Mouse (Mus musculus) forebrain, embryonic 13.5 days (tissue): Measurements from ENCODE around the gene Ube4b. TPM values are rescaled to one million over a fixed set of nuclear protein-coding genes. Genes with fewer than 3 reads are reported as not detected.
"Not testable (repeated sequence)": the region's sequence is repeated elsewhere in the genome, so short reads cannot be mapped to it uniquely, and the experiment has no call there.

Experiments
- ATAC-seq: fragments of 200-750 bp; cut with Nextera tagmentation; 2 replicates; pipeline ENCODE4 v1.8.0; 2017
- H3K27ac ChIP-seq: fragments of 300-500 bp; sonication (generic); 2 replicates; pipeline ENCODE4 v1.5.1; 2015; ENCODE audit warnings: inconsistent platforms, mild to moderate bottlenecking, moderate library complexity
- H3K27me3 ChIP-seq: fragments of 300-500 bp; sonication (generic); 2 replicates; pipeline ENCODE4 v1.6.1; 2015; ENCODE audit warnings: mild to moderate bottlenecking, inconsistent platforms
- H3K36me3 ChIP-seq: fragments of 300-500 bp; sonication (generic); 2 replicates; pipeline ENCODE4 v1.6.1; 2015; ENCODE audit warnings: mild to moderate bottlenecking, inconsistent platforms; ENCODE audit not compliant: poor library complexity, severe bottlenecking
- H3K4me1 ChIP-seq: fragments of 300-500 bp; sonication (generic); 2 replicates; pipeline ENCODE4 v1.6.1; 2015; ENCODE audit warnings: inconsistent platforms
- H3K4me2 ChIP-seq: fragments of 300-500 bp; sonication (generic); 2 replicates; pipeline ENCODE4 v1.6.1; 2015; ENCODE audit warnings: inconsistent platforms, mild to moderate bottlenecking, moderate library complexity
- H3K4me3 ChIP-seq: fragments of 300-500 bp; sonication (generic); 2 replicates; pipeline ENCODE4 v1.5.1; 2015; ENCODE audit warnings: mild to moderate bottlenecking, inconsistent platforms
- H3K9ac ChIP-seq: fragments of 300-500 bp; sonication (generic); 2 replicates; pipeline ENCODE4 v1.6.1; 2015; ENCODE audit warnings: mild to moderate bottlenecking, inconsistent platforms
- H3K9me3 ChIP-seq: fragments of 300-500 bp; sonication (generic); replicated peaks from 2 replicates; pipeline ENCODE4 v1.6.1; 2016; ENCODE audit warnings: inconsistent platforms
- WGBS: fragments of 180-500 bp; shearing (Covaris S2); methylation state at CpG from one replicate; pipeline ENCODE4 v1.1.7; 2015; 5-methylcytosine and 5-hydroxymethylcytosine counted together
- polyA plus RNA-seq: library from polyadenylated mRNA; unstranded; fragments of >200 nt; fragmentation: Nextera tagmentation; extraction: Ambion mirVana; gene quantifications from 2 replicates; pipeline ENCODE4 v1.2.1, GENCODE M21; 2015

Gene Ube4b
- 47.4 and 53.0 TPM in 2 replicates for polyA plus RNA-seq

- Histone ChIP-seq H3K27ac (peak within 1 kb of the TSS; percentile 99), H3K9me3 (no peaks in the 10 kb centered on the region), H3K9ac (peak within 1 kb of the TSS; percentile 95), H3K4me1 (peaks cover 25% of the 10 kb centered on the region), H3K27me3 (no peaks in the 10 kb centered on the region), H3K36me3 (no peaks in the 10 kb centered on the region), H3K4me2 (peak within 1 kb of the TSS; percentile 79), H3K4me3 (peak within 1 kb of the TSS; percentile 96)
- ATAC-seq, result peak; percentile 95
- WGBS, result under 1% methylated on average over 45 of the region's 50 CpGs
These were observed at the start of gene Ube4b for GRCm38 (mm10) chr4:149426325-149427199. Gene Ube4b (minus strand): TSS chr4:149426749.

- WGBS, result 91% methylated on average over 7 of the region's 7 CpGs
- H3K9me3 ChIP-seq, result no peaks in the 10 kb centered on the region
- no peak overlapping the region for H3K4me2 ChIP-seq
- no peaks in the 10 kb centered on the region for H3K27me3 ChIP-seq
- ATAC-seq, result no peak
- no peak overlapping the region for H3K9ac ChIP-seq
- no peak overlapping the region for H3K27ac ChIP-seq
- no peak overlapping the region for H3K4me3 ChIP-seq
- no peaks in the 10 kb centered on the region for H3K4me1 ChIP-seq
- H3K36me3 ChIP-seq, result peaks cover 38% of the 10 kb centered on the region
These were observed 48.5 kb upstream of the Ube4b start for GRCm38 (mm10) chr4:149475096-149475495.

- 95% methylated on average over 3 of the region's 3 CpGs for whole genome bisulfite sequencing
- no peak overlapping the region for H3K27ac ChIP-seq
- no peak overlapping the region for H3K4me3 ChIP-seq
- H3K9me3 ChIP-seq, result no peaks in the 10 kb centered on the region
- no peaks in the 10 kb centered on the region for H3K4me1 ChIP-seq
- no peaks in the 10 kb centered on the region for H3K27me3 ChIP-seq
- H3K4me2 ChIP-seq, result no peak overlapping the region
- no peak for ATAC-seq
- peaks cover 47% of the 10 kb centered on the region for H3K36me3 ChIP-seq
- H3K9ac ChIP-seq, result no peak overlapping the region
These were observed 43.0 kb upstream of the Ube4b start for GRCm38 (mm10) chr4:149469557-149469956.

GRCm38 (mm10) chr4:149463435-149463950, 36.9 kb upstream of the Ube4b start:
- no peaks in the 10 kb centered on the region for H3K9me3 ChIP-seq
- H3K4me1 ChIP-seq, result 0 out of 2 replicates have a peak, but pooled peaks cover 3% of the 10 kb centered on the region
- ATAC-seq, result no peak
- WGBS, result 80% methylated on average over 6 of the region's 6 CpGs
- H3K27ac ChIP-seq, result no peak overlapping the region
- no peak overlapping the region for H3K4me3 ChIP-seq
- peaks cover 6% of the 10 kb centered on the region for H3K36me3 ChIP-seq
- no peak overlapping the region for H3K9ac ChIP-seq
- no peaks in the 10 kb centered on the region for H3K27me3 ChIP-seq
- no peak overlapping the region for H3K4me2 ChIP-seq

- Histone ChIP-seq H3K4me3 (no peak overlapping the region), H3K4me2 (no peak overlapping the region), H3K27me3 (no peaks in the 10 kb centered on the region), H3K4me1 (0 out of 2 replicates have a peak, but pooled peaks cover 3% of the 10 kb centered on the region), H3K27ac (no peak overlapping the region), H3K9ac (no peak overlapping the region), H3K9me3 (no peaks in the 10 kb centered on the region), H3K36me3 (no peaks in the 10 kb centered on the region)
- ATAC-seq, result no peak
- WGBS, result 81% methylated on average over 6 of the region's 6 CpGs
These were observed 35.9 kb upstream of the Ube4b start for GRCm38 (mm10) chr4:149462305-149462971.

- no peak overlapping the region for H3K4me2 ChIP-seq
- H3K9ac ChIP-seq, result no peak overlapping the region
- no peaks in the 10 kb centered on the region for H3K36me3 ChIP-seq
- H3K27me3 ChIP-seq, result no peaks in the 10 kb centered on the region
- 0 out of 2 replicates have a peak, but pooled peaks cover 3% of the 10 kb centered on the region for H3K4me1 ChIP-seq
- H3K4me3 ChIP-seq, result no peak overlapping the region
- no peaks in the 10 kb centered on the region for H3K9me3 ChIP-seq
- no peak for ATAC-seq
- H3K27ac ChIP-seq, result no peak overlapping the region
- 77% methylated on average over 7 of the region's 7 CpGs for WGBS
These were observed 35.2 kb upstream of the Ube4b start for GRCm38 (mm10) chr4:149461579-149462304.

- not testable (repeated sequence) for ATAC-seq, H3K36me3 ChIP-seq, H3K27ac ChIP-seq, H3K9me3 ChIP-seq, H3K9ac ChIP-seq, H3K4me2 ChIP-seq, H3K4me3 ChIP-seq, H3K27me3 ChIP-seq, H3K4me1 ChIP-seq
- 88% methylated on average over 2 of the region's 2 CpGs for WGBS
These were observed 33.9 kb upstream of the Ube4b start for GRCm38 (mm10) chr4:149460475-149460874.

- no peak overlapping the region for H3K4me2 ChIP-seq
- no peak overlapping the region for H3K27ac ChIP-seq
- no peak overlapping the region for H3K4me3 ChIP-seq
- no peak overlapping the region for H3K9ac ChIP-seq
- no peaks in the 10 kb centered on the region for H3K27me3 ChIP-seq
- 0 out of 2 replicates have a peak, but pooled peaks cover 3% of the 10 kb centered on the region for H3K4me1 ChIP-seq
- H3K36me3 ChIP-seq, result no peaks in the 10 kb centered on the region
- no peaks in the 10 kb centered on the region for H3K9me3 ChIP-seq
- 85% methylated on average over 1 of the region's 1 CpGs for WGBS
- no peak for ATAC-seq
These were observed 32.9 kb upstream of the Ube4b start for GRCm38 (mm10) chr4:149459425-149459824.

GRCm38 (mm10) chr4:149458526-149458925, 32.0 kb upstream of the Ube4b start:
- no peaks in the 10 kb centered on the region for H3K36me3 ChIP-seq
- ATAC-seq, result no peak
- H3K9ac ChIP-seq, result no peak overlapping the region
- no peak overlapping the region for H3K27ac ChIP-seq
- H3K9me3 ChIP-seq, result no peaks in the 10 kb centered on the region
- no peak overlapping the region for H3K4me2 ChIP-seq
- WGBS, result 64% methylated on average over 5 of the region's 5 CpGs
- no peak overlapping the region for H3K4me3 ChIP-seq
- H3K27me3 ChIP-seq, result no peaks in the 10 kb centered on the region
- 0 out of 2 replicates have a peak, but pooled peaks cover 3% of the 10 kb centered on the region for H3K4me1 ChIP-seq

- H3K9ac ChIP-seq, result no peak overlapping the region
- no peak overlapping the region for H3K4me3 ChIP-seq
- H3K4me1 ChIP-seq, result 0 out of 2 replicates have a peak, but pooled peaks cover 3% of the 10 kb centered on the region
- no peak overlapping the region for H3K27ac ChIP-seq
- no peak overlapping the region for H3K4me2 ChIP-seq
- H3K36me3 ChIP-seq, result no peaks in the 10 kb centered on the region
- no peak for ATAC-seq
- no peaks in the 10 kb centered on the region for H3K27me3 ChIP-seq
- H3K9me3 ChIP-seq, result no peaks in the 10 kb centered on the region
- WGBS, result 83% methylated on average over 6 of the region's 6 CpGs
These were observed 31.4 kb upstream of the Ube4b start for GRCm38 (mm10) chr4:149457831-149458430.

- ATAC-seq, H3K4me1 ChIP-seq, H3K4me2 ChIP-seq, H3K36me3 ChIP-seq, H3K4me3 ChIP-seq, H3K9me3 ChIP-seq, H3K27me3 ChIP-seq, H3K9ac ChIP-seq, H3K27ac ChIP-seq: not testable (repeated sequence)
- 93% methylated on average over 24 of the region's 27 CpGs for WGBS
These were observed 30.6 kb upstream of the Ube4b start for GRCm38 (mm10) chr4:149457163-149457562.
